Comparison of ENCODE assay signal across 24 mouse cellular contexts in genomic region chrX:92790323-92791022, GRCm38 (mm10).
A peak's percentile ranks its signal among the peaks of the same experiment; 100 is the strongest.
DNase-seq lines count a peak whose midpoint lies in the region; ATAC-seq lines count a peak whose summit lies in the region.
"Had no signal": no experiment of that assay in that cellular context is flagged by ENCODE, and none has a peak within 500 bp of the region (broad histone marks: within the 10 kb centered on the region; RNA-seq: fewer than 3 reads in every experiment).

No protein-coding gene starts in this region.

- H3K4me1 ChIP-seq in forebrain, embryonic 11.5 days (replicated peaks; ENCODE audit: control insufficient read depth, insufficient read depth, low read length) = no peaks in the 10 kb centered on the region
- no peaks in the 10 kb centered on the region for H3K4me1 ChIP-seq in forebrain, embryonic 10.5 days
- H3K4me1 ChIP-seq in midbrain, embryonic 15.5 days = no peaks in the 10 kb centered on the region
- no peaks in the 10 kb centered on the region for H3K4me1 ChIP-seq in midbrain, embryonic 16.5 days (ENCODE audit: control insufficient read depth, insufficient read depth, low read length)
- 0 out of 2 replicates have a peak, but pooled peaks cover 3% of the 10 kb centered on the region for H3K4me1 ChIP-seq in forebrain, embryonic 13.5 days
- H3K4me1 ChIP-seq: heart, embryonic 13.5 days; limb, embryonic 15.5 days; liver, embryonic 15.5 days; midbrain, embryonic 12.5 days had no signal

- no peak overlapping the region for H3K27ac ChIP-seq in forebrain, embryonic 11.5 days (ENCODE audit: low read depth, low read length)
- H3K27ac ChIP-seq in forebrain, embryonic 10.5 days = no peak overlapping the region
- H3K27ac ChIP-seq in midbrain, embryonic 15.5 days = no peak overlapping the region
- no peak overlapping the region for H3K27ac ChIP-seq in midbrain, embryonic 16.5 days (ENCODE audit: low read length)
- H3K27ac ChIP-seq in forebrain, embryonic 13.5 days = no peak overlapping the region
- H3K27ac ChIP-seq: gastrocnemius, adult 2 months; heart, embryonic 13.5 days; limb, embryonic 15.5 days; liver, embryonic 15.5 days; midbrain, embryonic 12.5 days had no signal

- no peaks in the 10 kb centered on the region for H3K27me3 ChIP-seq in forebrain, embryonic 11.5 days (ENCODE audit: control insufficient read depth, insufficient read depth, low read length)
- H3K27me3 ChIP-seq in forebrain, embryonic 10.5 days (ENCODE audit: poor library complexity, severe bottlenecking) = no peaks in the 10 kb centered on the region
- H3K27me3 ChIP-seq in midbrain, embryonic 15.5 days (replicated peaks) = no peaks in the 10 kb centered on the region
- no peaks in the 10 kb centered on the region for H3K27me3 ChIP-seq in midbrain, embryonic 16.5 days (ENCODE audit: control insufficient read depth, insufficient read depth, low read depth, low read length)
- no peaks in the 10 kb centered on the region for H3K27me3 ChIP-seq in forebrain, embryonic 13.5 days
- H3K27me3 ChIP-seq: heart, embryonic 13.5 days; limb, embryonic 15.5 days; liver, embryonic 15.5 days; midbrain, embryonic 12.5 days had no signal

- 43% methylated on average over 5 of the region's 5 CpGs for WGBS in forebrain, embryonic 11.5 days
- WGBS in forebrain, embryonic 10.5 days = 60% methylated on average over 5 of the region's 5 CpGs
- 66% methylated on average over 5 of the region's 5 CpGs for WGBS in midbrain, embryonic 15.5 days
- 56% methylated on average over 5 of the region's 5 CpGs for WGBS in midbrain, embryonic 16.5 days
- 30% methylated on average over 5 of the region's 5 CpGs for WGBS in forebrain, embryonic 13.5 days

- DNase-seq in forebrain, embryonic 11.5 days (ENCODE audit: low spot score) = no peak
- DNase-seq in forebrain, embryonic 10.5 days (ENCODE audit: extremely low spot score, low spot score) = no peak
- peak; percentile 4 for DNase-seq in retina, embryonic 14.5 days (ENCODE audit: low spot score)
- no peak for DNase-seq in kidney, postnatal 14 days
- DNase-seq in yolk sac, embryonic 10.5 days (ENCODE audit: low spot score) = no peak
- DNase-seq: adrenal gland, postnatal 10 days; cerebellum, adult 11-12 months; cerebellum, postnatal 25 days; embryo, embryonic 11 days; gastrocnemius, adult 2 months; heart, postnatal 36 days; layer of hippocampus, postnatal 36 days; spleen, adult 18-20 months; thymus, adult 18-20 months had no signal

- no peaks in the 10 kb centered on the region for H3K36me3 ChIP-seq in forebrain, embryonic 11.5 days (ENCODE audit: control insufficient read depth, insufficient read depth, low read length)
- H3K36me3 ChIP-seq in forebrain, embryonic 10.5 days (replicated peaks) = no peaks in the 10 kb centered on the region
- no peaks in the 10 kb centered on the region for H3K36me3 ChIP-seq in midbrain, embryonic 15.5 days (replicated peaks)
- no peaks in the 10 kb centered on the region for H3K36me3 ChIP-seq in midbrain, embryonic 16.5 days (ENCODE audit: control insufficient read depth, insufficient read depth, low read length)
- no peaks in the 10 kb centered on the region for H3K36me3 ChIP-seq in forebrain, embryonic 13.5 days (ENCODE audit: poor library complexity, severe bottlenecking)
- H3K36me3 ChIP-seq: heart, embryonic 13.5 days; limb, embryonic 15.5 days; liver, embryonic 15.5 days; midbrain, embryonic 12.5 days had no signal

- H3K4me3 ChIP-seq in forebrain, embryonic 11.5 days (ENCODE audit: low read depth, low read length) = no peak overlapping the region
- H3K4me3 ChIP-seq in forebrain, embryonic 10.5 days = no peak overlapping the region
- H3K4me3 ChIP-seq in midbrain, embryonic 15.5 days = no peak overlapping the region
- H3K4me3 ChIP-seq in midbrain, embryonic 16.5 days (ENCODE audit: low read depth, low read length) = no peak overlapping the region
- no peak overlapping the region for H3K4me3 ChIP-seq in forebrain, embryonic 13.5 days
- H3K4me3 ChIP-seq: gastrocnemius, adult 2 months; heart, embryonic 13.5 days; limb, embryonic 15.5 days; liver, embryonic 15.5 days; midbrain, embryonic 12.5 days had no signal

- no peaks in the 10 kb centered on the region for H3K9me3 ChIP-seq in forebrain, embryonic 11.5 days (ENCODE audit: control insufficient read depth, low read length)
- H3K9me3 ChIP-seq in forebrain, embryonic 10.5 days = no peaks in the 10 kb centered on the region
- H3K9me3 ChIP-seq in midbrain, embryonic 15.5 days = no peaks in the 10 kb centered on the region
- no peaks in the 10 kb centered on the region for H3K9me3 ChIP-seq in midbrain, embryonic 16.5 days (replicated peaks; ENCODE audit: control insufficient read depth, low read length, poor library complexity, severe bottlenecking)
- H3K9me3 ChIP-seq in forebrain, embryonic 13.5 days (replicated peaks) = no peaks in the 10 kb centered on the region
- H3K9me3 ChIP-seq: heart, embryonic 13.5 days; limb, embryonic 15.5 days; liver, embryonic 15.5 days; midbrain, embryonic 12.5 days had no signal

- H3K4me2 ChIP-seq in forebrain, embryonic 11.5 days (ENCODE audit: low read depth, low read length, severe bottlenecking) = no peak overlapping the region
- no peak overlapping the region for H3K4me2 ChIP-seq in midbrain, embryonic 15.5 days
- no peak overlapping the region for H3K4me2 ChIP-seq in midbrain, embryonic 16.5 days (ENCODE audit: low read length)
- H3K4me2 ChIP-seq in forebrain, embryonic 13.5 days = no peak overlapping the region
- H3K4me2 ChIP-seq: heart, embryonic 13.5 days; limb, embryonic 15.5 days; liver, embryonic 15.5 days; midbrain, embryonic 12.5 days had no signal

- peak; percentile 93 for ATAC-seq in forebrain, embryonic 11.5 days (replicated peaks; ENCODE audit: low FRiP score)
- ATAC-seq in midbrain, embryonic 15.5 days (replicated peaks) = 0 out of 2 replicates have a peak, but pooled peaks have one; percentile 24
- no peak for ATAC-seq in midbrain, embryonic 16.5 days
- ATAC-seq in forebrain, embryonic 13.5 days = peak; percentile 97
- ATAC-seq: activated CD4-positive, CD25-positive, alpha-beta regulatory T cell, adult 4 months; CD4-positive, CD25-positive, alpha-beta regulatory T cell, adult 4 months; intestine, embryonic 16.5 days had no signal

- no peak overlapping the region for H3K9ac ChIP-seq in forebrain, embryonic 11.5 days (ENCODE audit: low read length)
- no peak overlapping the region for H3K9ac ChIP-seq in midbrain, embryonic 15.5 days
- no peak overlapping the region for H3K9ac ChIP-seq in midbrain, embryonic 16.5 days (ENCODE audit: low read depth, low read length)
- no peak overlapping the region for H3K9ac ChIP-seq in forebrain, embryonic 13.5 days
- H3K9ac ChIP-seq: heart, embryonic 13.5 days; limb, embryonic 15.5 days; liver, embryonic 15.5 days; midbrain, embryonic 12.5 days had no signal
